Comparison of ENCODE assay signal across 20 mouse cellular contexts in genomic region chr1:183046081-183046480, GRCm38 (mm10).
DNase-seq lines count a peak whose midpoint lies in the region; ATAC-seq lines count a peak whose summit lies in the region.
"Had no signal": no experiment of that assay in that cellular context is flagged by ENCODE, and none has a peak within 500 bp of the region (broad histone marks: within the 10 kb centered on the region; RNA-seq: fewer than 3 reads in every experiment).

No protein-coding gene starts in this region.

- H3K4me3 ChIP-seq in forebrain, embryonic 11.5 days (ENCODE audit: low read depth, low read length): no peak overlapping the region
- no peak overlapping the region for H3K4me3 ChIP-seq in forebrain, embryonic 13.5 days
- H3K4me3 ChIP-seq in midbrain, embryonic 14.5 days (replicated peaks; ENCODE audit: low read depth, low read length): no peak overlapping the region
- no peak overlapping the region for H3K4me3 ChIP-seq in midbrain, embryonic 15.5 days
- H3K4me3 ChIP-seq: embryonic facial prominence, embryonic 13.5 days; embryonic facial prominence, embryonic 15.5 days; erythroblast, embryonic 14.5 days; forebrain, embryonic 15.5 days had no signal

- no peak overlapping the region for H3K4me2 ChIP-seq in forebrain, embryonic 11.5 days (ENCODE audit: low read depth, low read length, severe bottlenecking)
- no peak overlapping the region for H3K4me2 ChIP-seq in forebrain, embryonic 13.5 days
- H3K4me2 ChIP-seq in midbrain, embryonic 14.5 days (ENCODE audit: low read length): no peak overlapping the region
- no peak overlapping the region for H3K4me2 ChIP-seq in midbrain, embryonic 15.5 days
- H3K4me2 ChIP-seq: embryonic facial prominence, embryonic 13.5 days; embryonic facial prominence, embryonic 15.5 days; forebrain, embryonic 15.5 days had no signal

- no peak for DNase-seq in forebrain, embryonic 11.5 days (ENCODE audit: low spot score)
- peak; percentile 85 for DNase-seq in heart, adult 11 months
- DNase-seq in heart, postnatal 14 days: no peak
- peak; percentile 22 for DNase-seq in midbrain, embryonic 14.5 days
- DNase-seq: adrenal gland, adult 2 months; adrenal gland, postnatal 10 days; adrenal gland, postnatal 25 days; cerebellum, adult 11 months; cerebellum, adult 18-20 months; cerebellum, adult 8-10 months; cerebellum, adult 9-11 months; cerebellum, postnatal 14 days; cerebellum, postnatal 36 days; embryo, embryonic 11 days had no signal

- no peaks in the 10 kb centered on the region for H3K9me3 ChIP-seq in forebrain, embryonic 11.5 days (ENCODE audit: control insufficient read depth, low read length)
- H3K9me3 ChIP-seq in forebrain, embryonic 13.5 days (replicated peaks): no peaks in the 10 kb centered on the region
- no peaks in the 10 kb centered on the region for H3K9me3 ChIP-seq in midbrain, embryonic 14.5 days (ENCODE audit: control insufficient read depth, low read length)
- H3K9me3 ChIP-seq in midbrain, embryonic 15.5 days: no peaks in the 10 kb centered on the region
- H3K9me3 ChIP-seq: embryonic facial prominence, embryonic 13.5 days; embryonic facial prominence, embryonic 15.5 days; forebrain, embryonic 15.5 days had no signal

- peaks cover 2% of the 10 kb centered on the region for H3K4me1 ChIP-seq in forebrain, embryonic 11.5 days (replicated peaks; ENCODE audit: control insufficient read depth, insufficient read depth, low read length)
- peaks cover 30% of the 10 kb centered on the region for H3K4me1 ChIP-seq in forebrain, embryonic 13.5 days
- peaks cover 10% of the 10 kb centered on the region; the same call in 1 of the 2 replicates for H3K4me1 ChIP-seq in midbrain, embryonic 14.5 days (ENCODE audit: control insufficient read depth, insufficient read depth, low read length)
- peaks cover 14% of the 10 kb centered on the region for H3K4me1 ChIP-seq in midbrain, embryonic 15.5 days

- WGBS in forebrain, embryonic 11.5 days: 16% methylated on average over 12 of the region's 12 CpGs
- WGBS in forebrain, embryonic 13.5 days: 5% methylated on average over 12 of the region's 12 CpGs
- WGBS in midbrain, embryonic 14.5 days: 23% methylated on average over 12 of the region's 12 CpGs
- WGBS in midbrain, embryonic 15.5 days: 26% methylated on average over 12 of the region's 12 CpGs

- H3K36me3 ChIP-seq in forebrain, embryonic 11.5 days (ENCODE audit: control insufficient read depth, insufficient read depth, low read length): no peaks in the 10 kb centered on the region
- H3K36me3 ChIP-seq in forebrain, embryonic 13.5 days (ENCODE audit: poor library complexity, severe bottlenecking): no peaks in the 10 kb centered on the region
- no peaks in the 10 kb centered on the region for H3K36me3 ChIP-seq in midbrain, embryonic 14.5 days (ENCODE audit: control insufficient read depth, insufficient read depth, low read length)
- no peaks in the 10 kb centered on the region for H3K36me3 ChIP-seq in midbrain, embryonic 15.5 days (replicated peaks)
- H3K36me3 ChIP-seq: embryonic facial prominence, embryonic 13.5 days; embryonic facial prominence, embryonic 15.5 days; forebrain, embryonic 15.5 days had no signal

- ATAC-seq in forebrain, embryonic 11.5 days (replicated peaks; ENCODE audit: low FRiP score): peak; percentile 64; the same call in 1 of the 2 replicates
- ATAC-seq in forebrain, embryonic 13.5 days: no peak
- ATAC-seq in midbrain, embryonic 14.5 days (ENCODE audit: low FRiP score, low TSS enrichment): no peak
- ATAC-seq in midbrain, embryonic 15.5 days (replicated peaks): no peak
- ATAC-seq: forebrain, embryonic 15.5 days had no signal

- no peak overlapping the region for H3K9ac ChIP-seq in forebrain, embryonic 11.5 days (ENCODE audit: low read length)
- no peak overlapping the region for H3K9ac ChIP-seq in forebrain, embryonic 13.5 days
- no peak overlapping the region for H3K9ac ChIP-seq in midbrain, embryonic 14.5 days (replicated peaks; ENCODE audit: low read length)
- H3K9ac ChIP-seq in midbrain, embryonic 15.5 days: no peak overlapping the region
- H3K9ac ChIP-seq: embryonic facial prominence, embryonic 13.5 days; embryonic facial prominence, embryonic 15.5 days; forebrain, embryonic 15.5 days had no signal

- intact Hi-C loops in heart, postnatal 14 days (cut with DNase I): no loop called here

- peaks cover 15% of the 10 kb centered on the region for H3K27me3 ChIP-seq in forebrain, embryonic 11.5 days (ENCODE audit: control insufficient read depth, insufficient read depth, low read length)
- H3K27me3 ChIP-seq in forebrain, embryonic 13.5 days: peaks cover 68% of the 10 kb centered on the region
- H3K27me3 ChIP-seq in midbrain, embryonic 14.5 days (ENCODE audit: control insufficient read depth, insufficient read depth, low read length): peaks cover 9% of the 10 kb centered on the region; the same call in 1 of the 2 replicates
- peaks cover 8% of the 10 kb centered on the region; the same call in 1 of the 2 replicates for H3K27me3 ChIP-seq in midbrain, embryonic 15.5 days (replicated peaks)
- H3K27me3 ChIP-seq: embryonic facial prominence, embryonic 13.5 days; embryonic facial prominence, embryonic 15.5 days had no signal

- no peak overlapping the region for H3K27ac ChIP-seq in forebrain, embryonic 11.5 days (ENCODE audit: low read depth, low read length)
- H3K27ac ChIP-seq in forebrain, embryonic 13.5 days: no peak overlapping the region
- H3K27ac ChIP-seq in midbrain, embryonic 14.5 days (replicated peaks; ENCODE audit: low read depth, low read length): no peak overlapping the region
- H3K27ac ChIP-seq in midbrain, embryonic 15.5 days: no peak overlapping the region
- H3K27ac ChIP-seq: embryonic facial prominence, embryonic 13.5 days; embryonic facial prominence, embryonic 15.5 days; forebrain, embryonic 15.5 days had no signal

Comparison
In these comparisons a context has a peak if more than half of its experiments do, and no peak if none do; other contexts are left out.
1. DNase-seq: peak in heart, adult 11 months (single experiment) and midbrain, embryonic 14.5 days (single experiment); none in forebrain, embryonic 11.5 days (single experiment) and heart, postnatal 14 days (0 of 2).